Mouse (Mus musculus): ENCODE measurements at regions not wholly inside any gene's neighbourhood (a gene's known extent, or its start where the extent isn't known, plus 50 kb on each side); places are given as distances from the start of the nearest gene placed in this dataset.
A peak's percentile ranks its signal among the peaks of the same experiment; 100 is the strongest.
"Not testable (repeated sequence)": the region's sequence is repeated elsewhere in the genome, so short reads cannot be mapped to it uniquely, and the experiment has no call there.

- intact Hi-C loops (cut with DNase I); DNase-seq (ENCODE audit: low spot score): not testable (repeated sequence)
Measured at GRCm38 (mm10) chr1:14688041-14688440, 1405.1 kb downstream of the 4930444P10Rik start.

- intact Hi-C loops (cut with DNase I) = no loop called here
- DNase-seq (ENCODE audit: low spot score) = no peak
Measured at GRCm38 (mm10) chr1:14686172-14686571, 1407.0 kb downstream of the 4930444P10Rik start.

- no peak for DNase-seq (ENCODE audit: low spot score)
- intact Hi-C loops (cut with DNase I) = no loop called here
Measured at GRCm38 (mm10) chr1:14680443-14680842, 1412.7 kb downstream of the 4930444P10Rik start.

- DNase-seq (ENCODE audit: low spot score) = no peak
- intact Hi-C loops (cut with DNase I) = no loop called here
Measured at GRCm38 (mm10) chr1:14672393-14672999, 1420.6 kb downstream of the 4930444P10Rik start.

- no peak for DNase-seq (ENCODE audit: low spot score)
- intact Hi-C loops (cut with DNase I) = no loop called here
Measured at GRCm38 (mm10) chr1:14662706-14663312, 1430.3 kb downstream of the 4930444P10Rik start.

- no peak for DNase-seq (ENCODE audit: low spot score)
- intact Hi-C loops (cut with DNase I) = no loop called here
Measured at GRCm38 (mm10) chr1:14661854-14662253, 1431.3 kb downstream of the 4930444P10Rik start.

GRCm38 (mm10) chr1:14650346-14650745 is 1442.8 kb downstream of the 4930444P10Rik start:
- intact Hi-C loops (cut with DNase I) = no loop called here
- no peak for DNase-seq (ENCODE audit: low spot score)

GRCm38 (mm10) chr1:14635642-14636263 is 1457.4 kb downstream of the 4930444P10Rik start:
- intact Hi-C loops (cut with DNase I) = loop anchor here (5.0 kb wide), 1 partner anchor 848 kb away; no protein-coding TSS in a partner anchor
- no peak for DNase-seq (ENCODE audit: low spot score)

GRCm38 (mm10) chr1:14631994-14632393 is 1461.1 kb downstream of the 4930444P10Rik start:
- DNase-seq (ENCODE audit: low spot score) = no peak
- intact Hi-C loops (cut with DNase I) = no loop called here

GRCm38 (mm10) chr1:14627204-14627603 is 1465.9 kb downstream of the 4930444P10Rik start:
- DNase-seq (ENCODE audit: low spot score) = no peak
- intact Hi-C loops (cut with DNase I) = no loop called here

- intact Hi-C loops (cut with DNase I) = no loop called here
- DNase-seq (ENCODE audit: low spot score) = no peak
Measured at GRCm38 (mm10) chr1:14626685-14627084, 1466.4 kb downstream of the 4930444P10Rik start.

GRCm38 (mm10) chr1:14620922-14621430 is 1472.1 kb downstream of the 4930444P10Rik start:
- no peak for DNase-seq (ENCODE audit: low spot score)
- intact Hi-C loops (cut with DNase I) = no loop called here

GRCm38 (mm10) chr1:14613232-14613894 is 1479.8 kb downstream of the 4930444P10Rik start:
- intact Hi-C loops (cut with DNase I) = no loop called here
- DNase-seq (ENCODE audit: low spot score) = no peak

GRCm38 (mm10) chr1:14609054-14609453 is 1484.1 kb downstream of the 4930444P10Rik start:
- intact Hi-C loops (cut with DNase I) = no loop called here
- no peak for DNase-seq (ENCODE audit: low spot score)

GRCm38 (mm10) chr1:14595961-14596360 is 1497.2 kb downstream of the 4930444P10Rik start:
- intact Hi-C loops (cut with DNase I) = no loop called here
- DNase-seq (ENCODE audit: low spot score) = no peak

GRCm38 (mm10) chr1:14589905-14590304 is 1503.2 kb downstream of the 4930444P10Rik start:
- intact Hi-C loops (cut with DNase I) = no loop called here
- DNase-seq (ENCODE audit: low spot score) = peak; percentile 35

- intact Hi-C loops (cut with DNase I) = no loop called here
- no peak for DNase-seq (ENCODE audit: low spot score)
Measured at GRCm38 (mm10) chr1:14579376-14579775, 1513.7 kb downstream of the 4930444P10Rik start.

- intact Hi-C loops (cut with DNase I) = no loop called here
- no peak for DNase-seq (ENCODE audit: low spot score)
Measured at GRCm38 (mm10) chr1:14576263-14576662, 1516.9 kb downstream of the 4930444P10Rik start.

GRCm38 (mm10) chr1:14570562-14570981 is 1522.6 kb downstream of the 4930444P10Rik start:
- no peak for DNase-seq (ENCODE audit: low spot score)
- intact Hi-C loops (cut with DNase I) = no loop called here

- DNase-seq (ENCODE audit: low spot score) = no peak
- intact Hi-C loops (cut with DNase I) = no loop called here
Measured at GRCm38 (mm10) chr1:14570113-14570512, 1523.0 kb downstream of the 4930444P10Rik start.

- intact Hi-C loops (cut with DNase I) = no loop called here
- DNase-seq (ENCODE audit: low spot score) = no peak
Measured at GRCm38 (mm10) chr1:14567006-14567405, 1526.1 kb downstream of the 4930444P10Rik start.
